Mouse (Mus musculus) hindbrain, embryonic 11.5 days (tissue): Measurements from ENCODE around the gene Spint1. TPM values are rescaled to one million over a fixed set of nuclear protein-coding genes. Genes with fewer than 3 reads are reported as not detected.

ENCODE experiments used
- ATAC-seq: fragments of 200-750 bp; cut with Nextera tagmentation; 2 replicates; pipeline ENCODE4 v1.8.0; 2017; ENCODE audit warnings: mild to moderate bottlenecking, moderate TSS enrichment, moderate library complexity; ENCODE audit not compliant: low FRiP score
- DNase-seq: peaks from one replicate; pipeline ENCODE4 v3.0.0-alpha.2; 2015; ENCODE audit warnings: low spot score
- H3K27ac ChIP-seq: fragments of 300-500 bp; sonication (generic); 2 replicates; pipeline ENCODE4 v1.5.1; 2014; ENCODE audit warnings: mild to moderate bottlenecking, low read depth, low read length
- H3K27me3 ChIP-seq: fragments of 300-500 bp; sonication (generic); 2 replicates; pipeline ENCODE4 v1.6.1; 2014; ENCODE audit warnings: mild to moderate bottlenecking, low read length, moderate library complexity, mixed read lengths; ENCODE audit not compliant: control insufficient read depth, insufficient read depth
- H3K36me3 ChIP-seq: fragments of 300-500 bp; sonication (generic); 2 replicates; pipeline ENCODE4 v1.6.1; 2014; ENCODE audit warnings: mild to moderate bottlenecking, low read length, moderate library complexity, mixed read lengths; ENCODE audit not compliant: control insufficient read depth, insufficient read depth
- H3K4me1 ChIP-seq: fragments of 300-500 bp; sonication (generic); replicated peaks from 2 replicates; pipeline ENCODE4 v1.6.1; 2014; ENCODE audit warnings: low read length, mixed read lengths; ENCODE audit not compliant: control insufficient read depth, insufficient read depth
- H3K4me2 ChIP-seq: fragments of 300-500 bp; sonication (generic); replicated peaks from 2 replicates; pipeline ENCODE4 v1.6.1; 2014; ENCODE audit warnings: mild to moderate bottlenecking, low read depth, low read length
- H3K4me3 ChIP-seq: fragments of 300-500 bp; sonication (generic); 2 replicates; pipeline ENCODE4 v1.5.1; 2014; ENCODE audit warnings: low read depth, low read length
- H3K9ac ChIP-seq: fragments of 300-500 bp; sonication (generic); 2 replicates; pipeline ENCODE4 v1.6.1; 2014; ENCODE audit warnings: low read depth, low read length
- H3K9me3 ChIP-seq: fragments of 300-500 bp; sonication (generic); 2 replicates; pipeline ENCODE4 v1.6.1; 2016; ENCODE audit warnings: low read length; ENCODE audit not compliant: control insufficient read depth
- WGBS: fragments of 180-500 bp; shearing (Covaris S2); extraction: QIAGEN DNeasy Blood & Tissue Kit; methylation state at CpG from one replicate; pipeline ENCODE4 v1.1.7; 2014; 5-methylcytosine and 5-hydroxymethylcytosine counted together
- polyA plus RNA-seq: library from polyadenylated mRNA; unstranded; fragments of >200 nt; fragmentation: Nextera tagmentation; extraction: Ambion mirVana; gene quantifications from 2 replicates; pipeline ENCODE4 v1.2.1, GENCODE M21; 2014

Gene Spint1
- polyA plus RNA-seq, 1 experiment from 2014 or later: 4.6 TPM

GRCm38 (mm10) chr2:119202914-119203453 lies 34.2 kb upstream of the Spint1 start:
- WGBS: 79% methylated on average over 5 of the region's 5 CpGs
- H3K4me2 ChIP-seq: no peak overlapping the region
- ATAC-seq: no peak
- peak; percentile 33 for DNase-seq
- H3K27me3 ChIP-seq: no peaks in the 10 kb centered on the region
- H3K9me3 ChIP-seq: no peaks in the 10 kb centered on the region
- peaks cover 2% of the 10 kb centered on the region; the same call in 1 of the 2 replicates for H3K4me1 ChIP-seq
- H3K36me3 ChIP-seq: no peaks in the 10 kb centered on the region
- H3K27ac ChIP-seq: no peak overlapping the region
- H3K9ac ChIP-seq: no peak overlapping the region
- H3K4me3 ChIP-seq: no peak overlapping the region

DNA sequence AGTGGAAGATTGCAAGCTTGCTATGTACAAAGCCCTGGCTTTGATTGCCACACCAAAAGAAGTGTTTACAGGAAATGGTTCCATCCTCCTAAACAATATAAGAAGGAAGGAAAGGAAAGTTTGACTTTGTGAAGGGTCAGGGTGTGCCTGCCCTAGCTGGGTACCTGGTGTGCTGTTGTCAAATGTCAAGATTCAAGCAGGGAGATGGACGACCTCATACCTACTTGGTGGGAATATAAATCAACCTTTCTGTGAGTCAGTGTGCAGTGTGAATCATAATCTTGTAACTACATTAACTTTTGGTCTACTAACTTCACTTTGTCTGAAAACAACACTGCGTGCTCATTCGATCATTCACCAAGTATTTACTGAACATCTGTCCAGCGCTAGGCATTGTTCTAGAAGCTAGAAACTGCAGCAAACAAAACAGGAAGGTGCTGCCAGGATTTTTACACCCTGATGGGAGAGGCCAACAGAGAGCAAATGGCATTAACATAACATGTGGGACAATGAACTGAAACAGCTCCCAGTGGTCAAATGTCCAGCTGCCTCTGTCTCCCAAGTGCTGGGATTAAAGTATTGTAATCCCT lies 33.2 kb upstream of the Spint1 start:
- no peaks in the 10 kb centered on the region for H3K27me3 ChIP-seq
- no peak overlapping the region for H3K4me2 ChIP-seq
- no peaks in the 10 kb centered on the region for H3K9me3 ChIP-seq
- H3K4me1 ChIP-seq: peaks cover 2% of the 10 kb centered on the region; the same call in 1 of the 2 replicates
- DNase-seq (no peak), ATAC-seq (no peak)
- WGBS: 85% methylated on average over 4 of the region's 4 CpGs
- no peak overlapping the region for H3K4me3 ChIP-seq
- no peak overlapping the region for H3K9ac ChIP-seq
- no peak overlapping the region for H3K27ac ChIP-seq
- H3K36me3 ChIP-seq: no peaks in the 10 kb centered on the region

GRCm38 (mm10) chr2:119207961-119208343 lies 29.2 kb upstream of the Spint1 start:
- WGBS: 29% methylated on average over 6 of the region's 6 CpGs
- no peak for DNase-seq
- peak overlapping the region; percentile 47 for H3K4me2 ChIP-seq
- H3K27me3 ChIP-seq: no peaks in the 10 kb centered on the region
- H3K9ac ChIP-seq: peak overlapping the region; percentile 61
- H3K27ac ChIP-seq: peak overlapping the region; percentile 71
- H3K9me3 ChIP-seq: no peaks in the 10 kb centered on the region
- ATAC-seq: 0 out of 2 replicates have a peak, but pooled peaks have one; percentile 1
- no peaks in the 10 kb centered on the region for H3K36me3 ChIP-seq
- peak overlapping the region; percentile 49 for H3K4me3 ChIP-seq
- H3K4me1 ChIP-seq: peaks cover 2% of the 10 kb centered on the region; the same call in 1 of the 2 replicates

GRCm38 (mm10) chr2:119208344-119209175 lies 28.6 kb upstream of the Spint1 start, which contains the start of the genes Zfyve19 and Dnajc17:
Zfyve19 (plus strand) TSS chr2:119208617.
Dnajc17 (minus strand) TSS chr2:119208795.
- DNase-seq: peak; percentile 96
- Histone ChIP-seq H3K4me1 (peaks cover 2% of the 10 kb centered on the region; the same call in 1 of the 2 replicates), H3K4me2 (peak within 1 kb of the TSS; percentile 47), H3K9me3 (no peaks in the 10 kb centered on the region), H3K36me3 (no peaks in the 10 kb centered on the region), H3K27ac (peak within 1 kb of the TSS; percentile 71), H3K27me3 (no peaks in the 10 kb centered on the region), H3K9ac (peak within 1 kb of the TSS; percentile 74), H3K4me3 (peak within 1 kb of the TSS; percentile 49)
- peak; percentile 98 for ATAC-seq
- WGBS: under 1% methylated on average over 51 of the region's 51 CpGs

DNA sequence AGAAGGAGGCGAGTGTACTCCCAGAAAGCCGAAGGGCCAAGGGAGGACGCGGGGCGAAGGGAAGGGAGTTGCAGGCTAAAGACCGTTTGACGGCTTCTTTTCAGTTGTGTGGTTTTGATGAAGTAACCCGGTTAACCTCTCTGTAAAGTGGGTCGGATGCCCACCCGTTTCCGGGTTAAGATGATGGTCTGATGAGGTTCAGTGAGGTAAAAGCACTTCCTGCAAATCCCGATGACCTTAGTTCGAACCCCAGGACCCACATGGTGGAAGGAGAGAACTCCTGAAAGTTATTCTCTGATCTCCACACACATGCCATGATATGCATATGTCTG lies 28.0 kb upstream of the Spint1 start:
- peak overlapping the region; percentile 49 for H3K4me3 ChIP-seq
- under 1% methylated on average over 13 of the region's 13 CpGs for WGBS
- no peak for DNase-seq
- no peak overlapping the region for H3K27ac ChIP-seq
- H3K9me3 ChIP-seq: no peaks in the 10 kb centered on the region
- H3K4me1 ChIP-seq: peaks cover 2% of the 10 kb centered on the region; the same call in 1 of the 2 replicates
- peak overlapping the region; percentile 45 for H3K4me2 ChIP-seq
- H3K9ac ChIP-seq: peak overlapping the region; percentile 74
- no peaks in the 10 kb centered on the region for H3K36me3 ChIP-seq
- H3K27me3 ChIP-seq: no peaks in the 10 kb centered on the region
- no peak; the same call in 1 of the 2 replicates for ATAC-seq

DNA sequence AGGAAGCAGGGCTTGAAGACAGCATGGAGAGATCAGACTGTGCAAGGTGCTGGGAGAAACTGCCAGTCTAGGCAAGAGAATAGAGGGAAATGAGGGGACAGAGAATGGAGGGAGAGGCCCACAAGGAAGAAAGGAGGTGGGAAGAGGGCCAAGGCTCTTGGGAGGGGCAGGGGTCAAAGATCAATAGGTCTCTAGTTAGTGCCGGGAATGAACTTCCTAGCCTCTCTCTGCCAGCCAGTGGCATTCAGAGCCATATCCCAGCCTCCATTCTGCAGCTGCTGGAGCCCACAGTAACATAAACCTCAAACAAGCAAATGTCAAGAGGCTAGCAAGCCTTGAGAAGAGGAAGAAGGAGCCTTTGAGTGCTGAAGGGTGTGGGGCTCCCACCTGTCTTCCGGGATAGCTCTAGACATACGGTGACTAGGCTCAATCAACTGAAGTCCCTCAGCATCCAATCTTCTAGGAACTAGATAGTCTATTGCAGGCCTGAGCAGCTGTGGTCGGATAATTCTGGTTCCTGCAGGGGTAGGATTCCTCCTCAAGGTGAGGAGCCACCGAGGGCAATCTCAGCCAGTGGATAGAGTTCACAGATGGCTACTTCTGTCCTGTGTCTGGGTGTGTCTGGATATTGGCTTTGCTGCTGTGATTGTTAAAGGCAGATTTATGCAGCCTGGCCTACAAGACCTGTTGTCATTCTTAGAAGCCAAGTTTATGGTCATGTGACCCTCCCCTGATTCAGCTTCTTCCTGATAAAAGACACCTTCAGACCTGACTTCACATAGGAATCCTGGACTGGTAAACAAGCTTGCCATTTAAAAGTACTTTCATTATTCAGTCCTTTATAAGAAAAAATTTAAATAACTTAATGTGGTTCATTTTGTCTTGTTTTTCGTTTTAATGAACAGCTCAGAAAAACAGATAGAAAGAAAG lies 7.1 kb upstream of the Spint1 start, which contains the start of gene Ppp1r14d:
Gene Ppp1r14d (minus strand): TSS at position 132 of the 930 bp plus-strand sequence.
- H3K9me3 ChIP-seq: no peaks in the 10 kb centered on the region
- H3K4me2 ChIP-seq: no peak within 1 kb of the TSS
- no peaks in the 10 kb centered on the region for H3K36me3 ChIP-seq
- H3K4me3 ChIP-seq: no peak within 1 kb of the TSS
- DNase-seq (no peak), ATAC-seq (no peak)
- H3K27ac ChIP-seq: no peak within 1 kb of the TSS
- WGBS: 74% methylated on average over 6 of the region's 6 CpGs
- H3K4me1 ChIP-seq: no peaks in the 10 kb centered on the region
- no peak within 1 kb of the TSS for H3K9ac ChIP-seq
- H3K27me3 ChIP-seq: no peaks in the 10 kb centered on the region

- peak overlapping the region; percentile 38 for H3K4me3 ChIP-seq
- no peaks in the 10 kb centered on the region for H3K9me3 ChIP-seq
- 6% methylated on average over 25 of the region's 25 CpGs for WGBS
- peak overlapping the region; percentile 20; the same call in 1 of the 2 replicates for H3K9ac ChIP-seq
- H3K27me3 ChIP-seq: peaks cover 43% of the 10 kb centered on the region
- ATAC-seq (no peak), DNase-seq (peak; percentile 39)
- peak overlapping the region; percentile 59 for H3K4me2 ChIP-seq
- H3K36me3 ChIP-seq: no peaks in the 10 kb centered on the region
- H3K27ac ChIP-seq: no peak overlapping the region
- peaks cover 4% of the 10 kb centered on the region; the same call in 1 of the 2 replicates for H3K4me1 ChIP-seq
These were observed 416 bp upstream of the Spint1 start for GRCm38 (mm10) chr2:119236682-119237209.

GRCm38 (mm10) chr2:119237871-119238220 lies 684 bp downstream of the Spint1 start:
- 0 out of 2 replicates have a peak overlapping the region, but pooled peaks have one; percentile 19 for H3K9ac ChIP-seq
- no peak overlapping the region for H3K27ac ChIP-seq
- no peaks in the 10 kb centered on the region for H3K36me3 ChIP-seq
- H3K9me3 ChIP-seq: no peaks in the 10 kb centered on the region
- peaks cover 43% of the 10 kb centered on the region for H3K27me3 ChIP-seq
- DNase-seq: no peak
- WGBS: 2% methylated on average over 27 of the region's 31 CpGs
- H3K4me2 ChIP-seq: peak overlapping the region; percentile 59
- peak overlapping the region; percentile 38 for H3K4me3 ChIP-seq
- peaks cover 4% of the 10 kb centered on the region; the same call in 1 of the 2 replicates for H3K4me1 ChIP-seq
- no peak for ATAC-seq
